ENCODE assay signal across 8 mouse cellular contexts in the genomic region with DNA sequence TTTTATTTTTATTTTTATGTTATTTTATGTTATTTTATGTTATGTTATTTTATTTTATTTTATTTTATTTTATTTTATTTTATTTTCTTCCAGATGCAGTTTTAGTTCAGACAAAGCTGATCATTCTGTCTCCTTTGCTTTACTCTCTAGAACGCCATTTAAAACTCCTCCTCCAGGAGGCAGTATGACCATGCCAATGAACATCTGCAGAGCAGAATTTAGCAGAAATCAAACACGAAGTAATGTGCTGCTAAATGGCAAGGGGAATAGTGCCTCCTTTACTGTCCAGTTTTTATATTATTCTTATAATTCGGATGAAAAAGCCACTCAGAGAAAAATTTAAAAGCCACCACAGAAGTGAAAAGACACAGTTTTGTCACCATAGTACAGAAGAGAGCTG.
DNase-seq lines count a peak whose midpoint lies in the region; ATAC-seq and TF ChIP-seq lines count a peak whose summit lies in the region.

No protein-coding gene starts in this region.

- no peaks in the 10 kb centered on the region for H3K9me3 ChIP-seq in forebrain, embryonic 12.5 days
- H3K9me3 ChIP-seq in forebrain, embryonic 15.5 days, result no peaks in the 10 kb centered on the region
- no peaks in the 10 kb centered on the region for H3K9me3 ChIP-seq in limb, embryonic 14.5 days (ENCODE audit: control insufficient read depth, low read length)

- H3K9ac ChIP-seq in forebrain, embryonic 12.5 days, result no peak overlapping the region
- H3K9ac ChIP-seq in forebrain, embryonic 15.5 days (replicated peaks), result no peak overlapping the region
- H3K9ac ChIP-seq in limb, embryonic 14.5 days (ENCODE audit: low read depth, low read length, severe bottlenecking), result no peak overlapping the region

- 34% methylated on average over 3 of the region's 3 CpGs for WGBS in forebrain, embryonic 12.5 days
- WGBS in forebrain, embryonic 15.5 days, result 34% methylated on average over 3 of the region's 3 CpGs
- 19% methylated on average over 3 of the region's 3 CpGs for WGBS in limb, embryonic 14.5 days

- H3K27me3 ChIP-seq in forebrain, embryonic 12.5 days, result no peaks in the 10 kb centered on the region
- H3K27me3 ChIP-seq in forebrain, embryonic 15.5 days, result no peaks in the 10 kb centered on the region
- no peaks in the 10 kb centered on the region for H3K27me3 ChIP-seq in limb, embryonic 14.5 days (ENCODE audit: control insufficient read depth, insufficient read depth, low read length)

- no peak overlapping the region for H3K4me3 ChIP-seq in forebrain, embryonic 12.5 days (replicated peaks)
- H3K4me3 ChIP-seq in forebrain, embryonic 15.5 days, result no peak overlapping the region
- H3K4me3 ChIP-seq in limb, embryonic 14.5 days (replicated peaks; ENCODE audit: low read length), result no peak overlapping the region

- H3K4me2 ChIP-seq in forebrain, embryonic 12.5 days, result no peak overlapping the region
- no peak overlapping the region for H3K4me2 ChIP-seq in forebrain, embryonic 15.5 days (replicated peaks)
- H3K4me2 ChIP-seq in limb, embryonic 14.5 days (replicated peaks; ENCODE audit: low read depth, low read length, severe bottlenecking), result no peak overlapping the region

- no peaks in the 10 kb centered on the region for H3K4me1 ChIP-seq in forebrain, embryonic 12.5 days
- H3K4me1 ChIP-seq in forebrain, embryonic 15.5 days, result no peaks in the 10 kb centered on the region
- no peaks in the 10 kb centered on the region for H3K4me1 ChIP-seq in limb, embryonic 14.5 days (ENCODE audit: control insufficient read depth, insufficient read depth, low read length)

- H3K36me3 ChIP-seq in forebrain, embryonic 12.5 days (replicated peaks), result no peaks in the 10 kb centered on the region
- no peaks in the 10 kb centered on the region for H3K36me3 ChIP-seq in forebrain, embryonic 15.5 days
- no peaks in the 10 kb centered on the region for H3K36me3 ChIP-seq in limb, embryonic 14.5 days (ENCODE audit: control insufficient read depth, insufficient read depth, low read length)

- peak; percentile 67 for DNase-seq in urinary bladder, postnatal 14 days (ENCODE audit: low spot score)
- no peak for DNase-seq in urinary bladder, adult 2 months (ENCODE audit: low spot score)
- peak; percentile 28 for DNase-seq in embryo, embryonic 9.5 days (ENCODE audit: extremely low spot score)
- DNase-seq in kidney, adult 9 months, result peak; percentile 77
- DNase-seq in limb, embryonic 14.5 days (ENCODE audit: low spot score), result peak; percentile 30
- DNase-seq in testis, postnatal 10 days (ENCODE audit: low spot score), result peak; percentile 72

- TF ChIP-seq POLR2A in limb, embryonic 14.5 days (IDR thresholded peaks at IDR 0.05; ENCODE audit: borderline replicate concordance, extremely low read depth, insufficient read depth, insufficient read length), result no peak

- peak; percentile 74; the same call in 1 of the 2 replicates for ATAC-seq in forebrain, embryonic 12.5 days (ENCODE audit: low FRiP score)
- no peak; the same call in 1 of the 2 replicates for ATAC-seq in forebrain, embryonic 15.5 days (replicated peaks)
- no peak for ATAC-seq in limb, embryonic 14.5 days (ENCODE audit: low FRiP score, low read depth)

- H3K27ac ChIP-seq in forebrain, embryonic 12.5 days, result no peak overlapping the region
- no peak overlapping the region for H3K27ac ChIP-seq in forebrain, embryonic 15.5 days (replicated peaks)
- no peak overlapping the region for H3K27ac ChIP-seq in limb, embryonic 14.5 days (replicated peaks; ENCODE audit: low read depth, low read length)
